Mouse (Mus musculus): Measurements from ENCODE around the gene Rere. TPM values are rescaled to one million over a fixed set of nuclear protein-coding genes. Genes with fewer than 3 reads are reported as not detected.

The Rere gene
- polyA plus RNA-seq, 2 experiments, result 28.5 to 43.3 TPM

GRCm38 (mm10) chr4:150615251-150616028, 334.0 kb downstream of the Rere start:
- no peaks in the 10 kb centered on the region for H3K4me1 ChIP-seq (ENCODE audit: control insufficient read depth, insufficient read depth, low read length)
- TF ChIP-seq POLR2A (IDR thresholded peaks at IDR 0.05; ENCODE audit: borderline replicate concordance, extremely low read depth, insufficient read depth, insufficient read length), result no peak
- H3K36me3 ChIP-seq (ENCODE audit: control insufficient read depth, insufficient read depth, low read length), result peaks cover 95% of the 10 kb centered on the region
- no peak overlapping the region for H3K4me3 ChIP-seq (replicated peaks; ENCODE audit: low read length)
- H3K9me3 ChIP-seq (ENCODE audit: control insufficient read depth, low read length), result no peaks in the 10 kb centered on the region
- no peak overlapping the region for H3K4me2 ChIP-seq (replicated peaks; ENCODE audit: low read depth, low read length, severe bottlenecking)
- DNase-seq (ENCODE audit: low spot score) (no peak), ATAC-seq (ENCODE audit: low FRiP score, low read depth) (no peak)
- 89% methylated on average over 12 of the region's 12 CpGs for WGBS
- no peak overlapping the region for H3K27ac ChIP-seq (replicated peaks; ENCODE audit: low read depth, low read length)
- no peak overlapping the region for H3K9ac ChIP-seq (ENCODE audit: low read depth, low read length, severe bottlenecking)
- no peaks in the 10 kb centered on the region for H3K27me3 ChIP-seq (ENCODE audit: control insufficient read depth, insufficient read depth, low read length)

- no peak for TF ChIP-seq POLR2A (IDR thresholded peaks at IDR 0.05; ENCODE audit: borderline replicate concordance, extremely low read depth, insufficient read depth, insufficient read length)
- no peaks in the 10 kb centered on the region for H3K27me3 ChIP-seq (ENCODE audit: control insufficient read depth, insufficient read depth, low read length)
- no peak overlapping the region for H3K27ac ChIP-seq (replicated peaks; ENCODE audit: low read depth, low read length)
- no peak overlapping the region for H3K4me3 ChIP-seq (replicated peaks; ENCODE audit: low read length)
- peaks cover 92% of the 10 kb centered on the region for H3K36me3 ChIP-seq (ENCODE audit: control insufficient read depth, insufficient read depth, low read length)
- 77% methylated on average over 13 of the region's 13 CpGs for WGBS
- ATAC-seq (ENCODE audit: low FRiP score, low read depth) (no peak), DNase-seq (ENCODE audit: low spot score) (peak; percentile 18)
- no peak overlapping the region for H3K4me2 ChIP-seq (replicated peaks; ENCODE audit: low read depth, low read length, severe bottlenecking)
- no peaks in the 10 kb centered on the region for H3K9me3 ChIP-seq (ENCODE audit: control insufficient read depth, low read length)
- no peaks in the 10 kb centered on the region for H3K4me1 ChIP-seq (ENCODE audit: control insufficient read depth, insufficient read depth, low read length)
- no peak overlapping the region for H3K9ac ChIP-seq (ENCODE audit: low read depth, low read length, severe bottlenecking)
Observed at GRCm38 (mm10) chr4:150616029-150616420, 334.6 kb downstream of the Rere start.

- no peaks in the 10 kb centered on the region for H3K27me3 ChIP-seq (ENCODE audit: control insufficient read depth, insufficient read depth, low read length)
- ATAC-seq (ENCODE audit: low FRiP score, low read depth), result no peak
- peaks cover 91% of the 10 kb centered on the region for H3K36me3 ChIP-seq (ENCODE audit: control insufficient read depth, insufficient read depth, low read length)
- H3K27ac ChIP-seq (replicated peaks; ENCODE audit: low read depth, low read length), result no peak overlapping the region
- TF ChIP-seq POLR2A (IDR thresholded peaks at IDR 0.05; ENCODE audit: borderline replicate concordance, extremely low read depth, insufficient read depth, insufficient read length), result no peak
- DNase-seq (ENCODE audit: low spot score), result no peak
- H3K9me3 ChIP-seq (ENCODE audit: control insufficient read depth, low read length), result no peaks in the 10 kb centered on the region
- H3K9ac ChIP-seq (ENCODE audit: low read depth, low read length, severe bottlenecking), result no peak overlapping the region
- H3K4me1 ChIP-seq (ENCODE audit: control insufficient read depth, insufficient read depth, low read length), result no peaks in the 10 kb centered on the region
- no peak overlapping the region for H3K4me3 ChIP-seq (replicated peaks; ENCODE audit: low read length)
- no peak overlapping the region for H3K4me2 ChIP-seq (replicated peaks; ENCODE audit: low read depth, low read length, severe bottlenecking)
- WGBS, result 94% methylated on average over 18 of the region's 20 CpGs
Observed at GRCm38 (mm10) chr4:150616841-150617240, 335.4 kb downstream of the Rere start.

- no peaks in the 10 kb centered on the region for H3K9me3 ChIP-seq (ENCODE audit: control insufficient read depth, low read length)
- no peak overlapping the region for H3K27ac ChIP-seq (replicated peaks; ENCODE audit: low read depth, low read length)
- no peak for ATAC-seq (ENCODE audit: low FRiP score, low read depth)
- no peak overlapping the region for H3K4me2 ChIP-seq (replicated peaks; ENCODE audit: low read depth, low read length, severe bottlenecking)
- H3K27me3 ChIP-seq (ENCODE audit: control insufficient read depth, insufficient read depth, low read length), result no peaks in the 10 kb centered on the region
- DNase-seq (ENCODE audit: low spot score), result no peak
- WGBS, result 79% methylated on average over 7 of the region's 7 CpGs
- no peak overlapping the region for H3K9ac ChIP-seq (ENCODE audit: low read depth, low read length, severe bottlenecking)
- TF ChIP-seq POLR2A (IDR thresholded peaks at IDR 0.05; ENCODE audit: borderline replicate concordance, extremely low read depth, insufficient read depth, insufficient read length), result no peak
- no peaks in the 10 kb centered on the region for H3K4me1 ChIP-seq (ENCODE audit: control insufficient read depth, insufficient read depth, low read length)
- H3K4me3 ChIP-seq (replicated peaks; ENCODE audit: low read length), result no peak overlapping the region
- peaks cover 84% of the 10 kb centered on the region for H3K36me3 ChIP-seq (ENCODE audit: control insufficient read depth, insufficient read depth, low read length)
Observed at GRCm38 (mm10) chr4:150619011-150619410, 337.6 kb downstream of the Rere start.

GRCm38 (mm10) chr4:150622641-150623040, 341.2 kb downstream of the Rere start:
- H3K36me3 ChIP-seq (ENCODE audit: control insufficient read depth, insufficient read depth, low read length), result peaks cover 47% of the 10 kb centered on the region
- WGBS, result 88% methylated on average over 13 of the region's 13 CpGs
- ATAC-seq (ENCODE audit: low FRiP score, low read depth), result no peak

More at GRCm38 (mm10) chr4:150622641-150623040, 341.2 kb downstream of the Rere start:
- H3K27me3 ChIP-seq (ENCODE audit: control insufficient read depth, insufficient read depth, low read length), result no peaks in the 10 kb centered on the region
- H3K4me2 ChIP-seq (replicated peaks; ENCODE audit: low read depth, low read length, severe bottlenecking), result no peak overlapping the region
- no peak overlapping the region for H3K9ac ChIP-seq (ENCODE audit: low read depth, low read length, severe bottlenecking)
- no peak overlapping the region for H3K4me3 ChIP-seq (replicated peaks; ENCODE audit: low read length)
- no peak for DNase-seq (ENCODE audit: low spot score)
- TF ChIP-seq POLR2A (IDR thresholded peaks at IDR 0.05; ENCODE audit: borderline replicate concordance, extremely low read depth, insufficient read depth, insufficient read length), result no peak
- no peaks in the 10 kb centered on the region for H3K4me1 ChIP-seq (ENCODE audit: control insufficient read depth, insufficient read depth, low read length)
- no peak overlapping the region for H3K27ac ChIP-seq (replicated peaks; ENCODE audit: low read depth, low read length)
- no peaks in the 10 kb centered on the region for H3K9me3 ChIP-seq (ENCODE audit: control insufficient read depth, low read length)
